Mouse (Mus musculus): ENCODE measurements around the gene Sbk1.

GRCm38 (mm10) chr7:126338906-126339305 lies 66.5 kb downstream of the Sbk1 start:
- no peak for TF ChIP-seq CTCF (IDR thresholded peaks at IDR 0.05; ENCODE audit: insufficient read depth, low read length)
- TF ChIP-seq POLR2A (IDR thresholded peaks at IDR 0.05; ENCODE audit: borderline replicate concordance, extremely low read depth, low read depth, low read length): no peak

Measured in lung, adult 2 months (tissue).